Mouse (Mus musculus): ENCODE measurements at regions not wholly inside any gene's neighbourhood (a gene's known extent, or its start where the extent isn't known, plus 50 kb on each side); places are given as distances from the start of the nearest gene placed in this dataset.

GRCm38 (mm10) chr14:61696290-61696842 lies 89.1 kb downstream of the Kcnrg start:
- DNase-seq: no peak

DNA sequence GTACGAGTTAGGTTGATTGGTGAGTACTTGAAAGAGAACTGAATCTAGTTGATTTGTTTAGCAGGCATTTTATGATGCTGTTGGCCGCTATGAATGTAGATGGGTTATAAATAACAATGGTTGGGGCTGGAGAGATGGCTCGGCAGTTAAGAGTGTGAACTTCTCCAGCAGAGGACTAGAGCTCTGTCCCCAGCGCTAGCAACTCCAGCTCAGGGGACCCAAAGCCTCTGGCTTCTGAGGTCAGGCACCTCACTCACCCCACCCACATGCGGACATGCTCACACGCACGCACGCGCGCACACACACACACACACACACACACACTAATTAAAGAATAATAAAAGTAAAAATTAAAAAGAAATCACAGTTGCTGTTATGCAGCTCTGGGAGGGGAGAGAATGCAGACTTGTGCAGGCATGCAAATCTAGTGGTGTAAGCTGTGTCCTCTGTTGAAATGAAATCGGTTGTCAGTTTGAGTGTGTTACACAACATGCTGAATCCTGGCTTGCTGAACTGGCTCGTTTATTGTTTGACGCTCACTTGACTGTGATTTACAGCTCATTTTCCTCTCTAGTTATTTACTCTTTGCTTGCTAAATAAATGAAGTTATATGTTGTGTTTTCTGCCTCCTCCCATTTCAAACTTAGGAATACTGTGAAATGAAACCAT lies 89.8 kb downstream of the Kcnrg start:
- no peak for DNase-seq

DNA sequence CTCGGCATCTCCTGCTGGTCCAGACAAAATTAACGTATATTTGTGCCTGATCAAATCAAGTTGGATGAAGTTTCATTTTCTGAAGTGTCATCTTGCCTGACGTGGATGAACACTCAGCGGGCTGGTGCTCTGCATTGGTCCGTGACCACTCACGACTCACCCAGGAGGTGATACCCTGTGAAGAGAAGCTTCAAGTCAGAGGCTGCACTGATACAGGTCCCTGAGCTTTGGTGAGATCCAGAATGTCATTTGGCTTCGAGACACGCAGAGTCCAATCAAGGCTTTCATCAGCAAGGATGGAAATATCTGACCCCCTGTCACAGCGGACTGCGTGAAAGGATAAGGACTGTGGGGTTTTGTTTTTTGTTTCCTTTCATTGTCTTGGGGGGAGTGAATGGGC lies 90.4 kb downstream of the Kcnrg start:
- no peak for DNase-seq

DNA sequence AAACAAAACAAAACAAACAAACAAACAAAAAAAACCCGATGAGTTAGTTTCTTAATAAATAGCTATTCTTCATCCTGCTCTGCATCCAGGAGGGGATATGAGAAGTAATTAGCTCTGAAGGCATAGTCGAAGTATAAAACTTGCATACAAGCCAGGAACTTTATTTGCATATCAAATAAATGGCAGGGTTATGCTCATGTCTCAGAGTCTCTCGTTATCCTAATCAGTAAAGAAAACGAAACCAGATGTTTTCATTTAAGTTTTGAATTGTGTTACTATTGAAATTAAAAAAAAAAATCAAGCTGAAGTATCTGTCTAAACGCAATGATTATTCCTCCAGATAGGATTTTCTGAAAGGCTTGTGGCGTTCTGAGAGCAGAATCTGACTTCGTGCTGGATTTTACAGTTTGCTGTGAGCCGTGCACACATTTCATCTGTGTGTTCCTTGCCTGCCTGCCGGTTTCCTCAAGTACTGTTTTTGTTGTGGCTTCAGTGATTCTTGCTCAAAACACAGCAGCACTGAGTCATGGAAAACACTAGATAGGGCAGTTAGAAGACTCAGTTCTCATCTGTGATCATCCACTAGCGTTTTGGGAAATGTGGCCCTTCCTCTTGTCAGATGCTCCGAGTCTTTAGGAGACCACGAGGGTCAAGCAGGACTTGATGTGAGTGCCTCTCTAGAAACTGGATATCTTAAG lies 91.2 kb downstream of the Kcnrg start:
- no peak for DNase-seq

GRCm38 (mm10) chr14:61699638-61700037 lies 92.4 kb downstream of the Kcnrg start:
- no peak for DNase-seq

- no peak for DNase-seq
Observed at GRCm38 (mm10) chr14:61701131-61701530, 93.9 kb downstream of the Kcnrg start.

DNA sequence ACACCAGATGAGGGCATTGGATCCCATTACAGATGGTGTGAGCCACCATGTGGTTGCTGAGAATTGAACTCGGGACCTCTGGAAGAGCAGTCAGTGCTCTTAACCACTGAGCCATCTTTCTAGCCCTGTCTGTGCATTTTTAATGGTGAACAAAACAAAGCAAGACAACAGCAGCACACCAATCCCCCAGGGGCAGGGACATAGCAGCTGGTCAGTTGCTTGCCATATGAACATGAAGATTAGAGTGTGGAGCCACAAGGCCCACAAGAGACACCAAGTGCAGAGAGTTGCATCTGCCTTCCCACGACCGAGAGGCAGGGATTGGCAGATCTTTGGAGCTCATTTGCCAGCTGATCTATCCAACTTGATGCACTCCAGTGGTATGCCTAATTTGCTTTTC lies 96.7 kb downstream of the Kcnrg start:
- no peak for DNase-seq

GRCm38 (mm10) chr14:61706984-61707383 lies 99.7 kb downstream of the Kcnrg start:
- DNase-seq: no peak

DNA sequence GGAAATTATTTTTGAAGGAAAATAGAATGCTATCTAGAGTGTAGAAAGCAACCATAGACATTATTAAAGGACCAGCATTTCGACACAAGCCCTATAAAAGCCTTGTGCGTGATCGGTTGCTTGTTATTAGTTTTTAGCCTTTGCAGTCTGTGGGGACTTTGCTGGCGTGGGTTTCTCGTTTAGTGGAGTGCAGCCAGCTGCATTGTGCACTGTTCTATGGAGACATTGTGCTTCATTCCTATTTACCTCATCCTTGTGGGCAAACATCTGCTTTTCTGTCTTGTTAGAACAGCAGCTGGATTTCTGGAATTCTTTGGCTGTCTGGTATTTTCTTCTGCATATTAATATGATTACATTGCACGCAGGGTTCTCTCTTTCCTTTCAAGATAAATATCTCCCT lies 101.1 kb downstream of the Kcnrg start:
- DNase-seq: no peak

GRCm38 (mm10) chr14:61715746-61716145 lies 108.5 kb downstream of the Kcnrg start:
- no peak for DNase-seq

GRCm38 (mm10) chr14:61718392-61719124 lies 111.3 kb downstream of the Kcnrg start:
- no peak for DNase-seq

DNA sequence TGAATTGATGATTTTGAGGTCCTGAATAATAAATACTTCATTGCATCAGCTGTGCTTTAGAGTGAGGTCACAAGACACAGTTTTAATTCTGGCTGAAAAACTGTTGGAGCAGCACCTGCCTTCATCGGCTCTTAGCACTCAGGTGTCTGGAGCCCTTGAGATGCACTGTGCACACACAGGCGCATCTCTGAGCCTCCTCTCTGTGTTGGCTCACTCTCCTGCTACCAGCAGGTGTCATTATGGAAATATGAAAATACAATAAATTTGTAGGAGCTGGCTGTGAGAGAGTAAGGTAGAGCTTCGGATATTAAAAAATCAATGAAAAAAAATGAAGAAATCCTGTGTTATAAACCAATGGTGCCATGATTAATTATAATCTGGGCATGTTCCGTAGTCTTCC lies 114.0 kb downstream of the Kcnrg start:
- no peak for DNase-seq

DNA sequence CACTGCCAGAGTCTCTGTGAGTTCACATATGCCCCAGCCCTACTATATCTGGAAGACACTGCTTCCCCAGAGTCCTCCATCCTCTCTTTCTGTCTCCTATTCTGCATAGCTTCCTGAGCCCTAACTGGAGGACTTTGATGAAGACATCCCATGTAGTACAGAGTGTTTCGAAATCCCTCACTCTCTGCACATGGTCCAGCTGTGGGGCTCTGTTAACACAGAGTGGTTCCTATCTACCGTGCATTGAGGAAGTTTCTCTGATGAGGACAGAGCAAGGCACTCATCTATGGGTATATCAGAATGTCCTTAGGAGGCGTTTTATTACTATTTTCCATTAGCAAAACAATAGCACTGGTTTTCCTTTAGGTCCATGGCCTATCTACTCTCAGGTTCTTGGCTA lies 117.7 kb downstream of the Kcnrg start:
- no peak for DNase-seq

DNA sequence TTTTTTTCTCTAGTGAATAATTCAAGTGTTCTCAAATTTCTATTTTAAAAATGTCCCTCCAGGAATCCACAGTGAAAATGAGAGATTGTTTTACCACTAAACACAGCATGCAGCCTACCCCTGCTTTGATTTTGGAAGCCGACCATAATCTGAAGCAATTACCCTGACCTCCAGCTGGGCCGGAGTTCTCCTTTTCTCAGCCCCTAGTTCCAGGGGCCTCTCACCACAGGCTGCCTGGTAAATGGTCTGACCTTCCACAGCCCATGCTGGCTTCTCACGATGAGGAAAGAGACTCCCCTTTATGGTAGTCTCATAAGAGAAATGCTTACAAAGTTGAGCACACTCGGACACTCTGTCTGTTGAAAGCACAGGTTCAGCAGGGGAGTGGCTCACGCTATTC lies 121.3 kb downstream of the Kcnrg start:
- DNase-seq: no peak

GRCm38 (mm10) chr14:61735541-61735940 lies 128.3 kb downstream of the Kcnrg start:
- no peak for DNase-seq

DNA sequence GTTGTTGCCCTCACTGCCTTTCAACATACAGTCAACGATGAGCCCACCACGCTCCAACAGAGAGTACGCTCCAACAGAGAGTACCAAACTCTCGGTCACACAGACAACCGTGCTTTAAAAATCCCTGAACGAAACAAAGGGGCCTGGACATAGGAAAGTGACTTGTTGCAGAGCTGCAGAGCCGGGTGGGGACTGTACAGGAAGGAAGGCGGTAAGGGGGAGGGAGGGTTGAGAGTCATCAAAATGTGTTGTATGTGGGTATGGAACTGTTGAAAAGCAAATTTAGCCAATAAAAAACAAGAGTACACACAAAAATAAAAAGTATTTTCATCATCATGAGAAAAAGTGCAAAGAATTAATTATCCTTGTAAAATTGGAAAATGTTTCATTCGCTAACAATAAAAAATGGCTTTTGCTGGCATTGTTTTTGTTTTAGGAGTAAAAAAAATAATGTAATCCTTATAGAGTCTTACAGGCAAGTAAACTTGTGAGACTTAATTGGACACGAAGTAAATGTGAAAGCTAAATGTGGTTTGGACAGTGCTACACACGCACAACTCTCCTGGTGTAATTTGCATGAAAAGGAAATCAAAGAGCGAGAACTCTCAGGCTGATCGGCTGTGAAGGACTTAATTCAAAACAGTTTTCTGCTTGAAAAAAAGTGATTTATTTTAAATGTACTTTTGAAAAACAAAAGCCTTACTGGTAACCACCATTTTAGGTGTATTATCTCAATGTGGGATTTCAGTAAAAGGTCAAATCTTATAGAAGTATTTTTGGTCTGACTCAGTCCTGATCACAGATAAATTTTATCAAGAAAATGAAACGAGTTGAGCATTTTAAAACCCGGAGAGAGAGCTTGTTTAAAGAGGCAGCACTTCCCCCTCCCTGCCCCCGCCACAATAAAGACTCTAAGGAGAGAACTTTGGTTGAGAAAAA lies 129.4 kb downstream of the Kcnrg start:
- no peak for DNase-seq

DNA sequence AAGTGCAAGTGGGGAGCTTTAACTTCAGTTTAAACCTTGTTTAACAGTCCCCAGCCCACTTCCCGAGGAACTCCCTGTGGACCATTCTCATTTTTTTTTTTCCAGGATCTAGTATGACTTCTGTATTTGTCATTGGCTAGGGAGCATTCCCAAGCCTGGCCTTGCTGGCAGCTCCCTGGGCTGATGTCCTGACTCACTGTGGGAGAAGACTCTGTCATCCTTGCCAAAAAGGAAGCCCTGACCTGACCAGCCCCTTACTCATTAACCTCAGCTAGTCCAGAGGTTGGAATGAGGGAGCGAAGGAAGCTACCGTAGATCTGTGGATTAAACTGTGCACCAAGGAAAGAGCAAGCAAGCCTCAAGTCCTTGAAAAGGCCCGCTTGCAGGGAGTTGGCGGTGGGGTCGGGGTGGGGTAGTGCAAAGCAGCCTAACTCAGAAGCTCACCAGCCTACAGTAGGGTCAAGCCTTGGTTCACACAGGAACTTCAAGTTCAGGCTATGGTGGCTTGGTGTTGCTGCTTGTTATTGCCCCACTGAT lies 130.3 kb downstream of the Kcnrg start:
- DNase-seq: no peak

DNA sequence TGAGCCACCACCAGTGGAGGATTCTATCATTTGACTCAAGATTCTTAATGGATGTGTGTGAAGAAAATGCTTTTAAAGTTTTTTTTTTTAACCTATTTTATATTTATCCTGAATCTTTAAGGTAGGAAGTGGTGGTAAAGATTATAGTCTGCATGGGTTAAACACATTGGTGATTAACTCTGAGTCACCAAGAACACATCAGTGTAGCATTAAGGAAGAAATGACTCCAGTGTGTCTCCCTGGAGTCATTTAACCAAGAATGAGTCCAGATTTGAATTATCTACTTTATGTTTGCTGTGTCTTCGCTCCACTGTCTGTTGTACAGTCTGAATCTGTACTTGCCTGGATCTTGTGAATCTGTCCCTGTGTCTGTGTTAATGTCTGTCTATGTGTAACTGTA lies 132.2 kb downstream of the Kcnrg start:
- DNase-seq: no peak

DNA sequence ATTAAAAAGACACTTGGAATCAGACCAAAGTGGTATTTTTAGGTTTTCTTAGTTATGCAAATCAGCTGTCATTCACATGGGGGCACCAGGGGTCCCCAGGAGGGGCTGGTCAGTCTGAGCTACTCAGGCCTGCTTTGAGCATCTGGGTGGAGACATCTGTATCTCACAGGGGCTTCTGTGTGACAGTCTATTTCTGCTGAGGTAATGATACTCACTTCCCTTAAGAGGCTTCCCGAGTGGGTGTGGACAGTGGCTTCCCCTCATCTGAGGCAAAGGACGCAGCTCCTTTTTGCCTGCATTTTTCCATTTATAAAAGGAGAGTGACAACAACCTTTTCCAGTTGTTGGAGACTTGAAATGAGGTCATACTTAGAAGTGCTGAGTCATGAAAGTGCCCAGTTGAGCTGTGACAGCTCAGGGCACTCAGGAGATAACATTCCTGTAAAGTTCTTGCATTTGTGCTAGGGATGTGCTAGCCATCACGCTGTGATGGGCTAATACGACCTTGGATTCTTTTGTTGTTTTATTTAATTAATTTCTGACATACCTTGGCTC lies 136.7 kb downstream of the Kcnrg start:
- no peak for DNase-seq

- no peak for DNase-seq
Observed at GRCm38 (mm10) chr14:61753421-61753820, 146.2 kb downstream of the Kcnrg start.

DNA sequence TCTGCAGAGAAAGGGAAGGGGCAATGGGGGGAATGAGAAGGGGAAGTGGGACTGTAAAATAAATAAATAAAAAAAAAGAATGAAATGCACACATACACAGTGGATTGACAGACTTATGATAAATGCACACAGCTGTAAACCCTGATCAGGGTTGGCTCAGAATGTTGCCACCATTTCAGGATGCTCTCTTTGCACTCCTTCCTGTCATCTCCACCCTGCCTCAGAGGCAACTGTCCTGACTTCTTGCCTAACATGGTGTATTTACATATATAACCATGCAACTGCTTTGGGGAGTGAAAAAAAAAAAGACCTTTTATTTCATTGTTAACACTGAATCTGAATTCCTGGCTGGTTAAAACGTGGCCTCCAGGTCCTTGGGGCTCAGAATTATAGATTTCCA lies 149.4 kb downstream of the Kcnrg start:
- DNase-seq: no peak

All from cerebellum, postnatal 25 days (tissue).